Comparison of ENCODE assay signal across 30 mouse cellular contexts in the genomic region with DNA sequence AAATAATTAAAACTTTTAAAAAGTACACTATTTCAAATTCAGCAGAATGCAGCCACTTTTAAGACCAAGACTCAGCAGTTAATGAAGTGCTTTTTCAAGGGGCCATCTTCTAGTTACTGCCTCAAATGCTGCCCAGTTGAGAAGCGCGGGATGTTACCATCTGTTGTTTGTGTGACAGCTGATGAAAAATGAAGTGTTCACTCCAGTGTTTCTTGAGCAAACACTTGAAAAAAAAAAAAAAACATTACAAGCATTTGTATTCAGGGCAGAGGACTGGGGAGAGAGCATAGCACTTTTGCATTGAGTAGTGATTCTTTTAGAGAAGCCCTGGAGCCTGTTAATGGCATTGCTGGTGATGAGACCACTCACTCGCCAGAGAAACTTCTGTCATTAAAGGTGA.
A peak's percentile ranks its signal among the peaks of the same experiment; 100 is the strongest.
DNase-seq lines count a peak whose midpoint lies in the region; ATAC-seq and TF ChIP-seq lines count a peak whose summit lies in the region.
"Had no signal": no experiment of that assay in that cellular context is flagged by ENCODE, and none has a peak within 500 bp of the region (broad histone marks: within the 10 kb centered on the region; RNA-seq: fewer than 3 reads in every experiment).

No protein-coding gene starts in this region.

- WGBS in lung, embryonic 14.5 days: 20% methylated on average over 3 of the region's 3 CpGs
- WGBS in lung, postnatal 0 days: 34% methylated on average over 3 of the region's 3 CpGs

- no peaks in the 10 kb centered on the region for H3K4me1 ChIP-seq in lung, embryonic 14.5 days (ENCODE audit: insufficient read depth)
- no peaks in the 10 kb centered on the region for H3K4me1 ChIP-seq in lung, postnatal 0 days (ENCODE audit: insufficient read depth, low read depth, low read length)
- H3K4me1 ChIP-seq: embryonic facial prominence, embryonic 12.5 days; embryonic facial prominence, embryonic 15.5 days; heart, embryonic 12.5 days; heart, embryonic 15.5 days; hindbrain, embryonic 10.5 days had no signal

- H3K4me3 ChIP-seq in lung, embryonic 14.5 days (ENCODE audit: low read depth, low read length): no peak overlapping the region
- H3K4me3 ChIP-seq in lung, postnatal 0 days (ENCODE audit: low read depth, low read length): no peak overlapping the region
- H3K4me3 ChIP-seq: embryonic facial prominence, embryonic 12.5 days; embryonic facial prominence, embryonic 15.5 days; gastrocnemius, adult 2 months; heart, embryonic 12.5 days; heart, embryonic 15.5 days; hindbrain, embryonic 10.5 days; hindbrain, embryonic 13.5 days had no signal

- H3K4me2 ChIP-seq in lung, embryonic 14.5 days: no peak overlapping the region
- no peak overlapping the region for H3K4me2 ChIP-seq in lung, postnatal 0 days (replicated peaks; ENCODE audit: low read depth, low read length)
- H3K4me2 ChIP-seq: embryonic facial prominence, embryonic 12.5 days; embryonic facial prominence, embryonic 15.5 days; heart, embryonic 12.5 days; heart, embryonic 15.5 days; hindbrain, embryonic 13.5 days had no signal

- ATAC-seq in lung, embryonic 14.5 days (ENCODE audit: insufficient read depth): peak; percentile 87
- peak; percentile 81 for ATAC-seq in lung, postnatal 0 days
- ATAC-seq: forebrain, embryonic 14.5 days; forebrain, postnatal 0 days; hindbrain, embryonic 16.5 days; Patski had no signal

- no peaks in the 10 kb centered on the region for H3K27me3 ChIP-seq in lung, embryonic 14.5 days (ENCODE audit: insufficient read depth, low read length)
- H3K27me3 ChIP-seq in lung, postnatal 0 days (replicated peaks; ENCODE audit: insufficient read depth, low read length): no peaks in the 10 kb centered on the region
- H3K27me3 ChIP-seq: CH12.LX; embryonic facial prominence, embryonic 12.5 days; embryonic facial prominence, embryonic 15.5 days; heart, embryonic 12.5 days; heart, embryonic 15.5 days; hindbrain, embryonic 13.5 days; Patski had no signal

- no peaks in the 10 kb centered on the region for H3K9me3 ChIP-seq in lung, embryonic 14.5 days (ENCODE audit: low read depth, low read length)
- no peaks in the 10 kb centered on the region for H3K9me3 ChIP-seq in lung, postnatal 0 days (ENCODE audit: low read length)
- H3K9me3 ChIP-seq: embryonic facial prominence, embryonic 12.5 days; embryonic facial prominence, embryonic 15.5 days; heart, embryonic 12.5 days; heart, embryonic 15.5 days; hindbrain, embryonic 10.5 days; hindbrain, embryonic 13.5 days had no signal

- TF ChIP-seq CTCF in lung, embryonic 14.5 days (IDR thresholded peaks at IDR 0.05; ENCODE audit: low read depth): no peak
- no peak for TF ChIP-seq CTCF in lung, postnatal 0 days (IDR thresholded peaks at IDR 0.05)

- peak; percentile 80 for DNase-seq in lung, embryonic 14.5 days
- no peak for DNase-seq in lung, adult 18-20 months
- DNase-seq in lung, postnatal 0 days (ENCODE audit: low spot score): peak; percentile 65
- DNase-seq in lung, postnatal 25 days (ENCODE audit: low spot score): no peak
- peak; percentile 44 for DNase-seq in lung, postnatal 10 days
- DNase-seq in adrenal gland, adult (ENCODE audit: inconsistent age in 2 of 2, low spot score in 1 of 2): no peak
- no peak for DNase-seq in heart, adult 18-20 months
- DNase-seq: adrenal gland, adult 2 months; adrenal gland, postnatal 14 days; B cell, adult 2 months; cerebellum, adult 18-20 months; cerebellum, adult 9-10 months; cerebellum, postnatal 14 days; forebrain, postnatal 0 days; gastrocnemius, adult 2 months; gastrocnemius, postnatal 14 days; heart, adult 11 months; heart, postnatal 10 days; heart, postnatal 36 days had no signal

- H3K27ac ChIP-seq in lung, embryonic 14.5 days (ENCODE audit: low read depth): no peak overlapping the region; the same call in 1 of the 2 replicates
- no peak overlapping the region for H3K27ac ChIP-seq in lung, postnatal 0 days (ENCODE audit: low read length)
- H3K27ac ChIP-seq: embryonic facial prominence, embryonic 12.5 days; embryonic facial prominence, embryonic 15.5 days; gastrocnemius, adult 2 months; heart, embryonic 15.5 days; hindbrain, embryonic 10.5 days; hindbrain, embryonic 13.5 days had no signal

- H3K9ac ChIP-seq in lung, embryonic 14.5 days: no peak overlapping the region
- no peak overlapping the region for H3K9ac ChIP-seq in lung, postnatal 0 days (replicated peaks; ENCODE audit: low read depth)
- H3K9ac ChIP-seq: embryonic facial prominence, embryonic 12.5 days; embryonic facial prominence, embryonic 15.5 days; forebrain, postnatal 0 days; heart, embryonic 12.5 days; heart, embryonic 15.5 days; hindbrain, embryonic 13.5 days had no signal

- H3K36me3 ChIP-seq in lung, embryonic 14.5 days (ENCODE audit: insufficient read depth): no peaks in the 10 kb centered on the region
- no peaks in the 10 kb centered on the region for H3K36me3 ChIP-seq in lung, postnatal 0 days (ENCODE audit: insufficient read depth, low read length)
- H3K36me3 ChIP-seq: embryonic facial prominence, embryonic 12.5 days; embryonic facial prominence, embryonic 15.5 days; G1E; heart, embryonic 12.5 days; heart, embryonic 15.5 days; hindbrain, embryonic 10.5 days; hindbrain, embryonic 13.5 days had no signal

- no peak for TF ChIP-seq EP300 in lung, postnatal 0 days (IDR thresholded peaks at IDR 0.05)

Comparison
In these comparisons a context has a peak if more than half of its experiments do, and no peak if none do; other contexts are left out.
1. DNase-seq: peak in lung, embryonic 14.5 days (single experiment), lung, postnatal 0 days (single experiment) and lung, postnatal 10 days (single experiment); none in lung, adult 18-20 months (0 of 2), lung, postnatal 25 days (single experiment), adrenal gland, adult (0 of 2) and heart, adult 18-20 months (0 of 2).